Mouse (Mus musculus): Measurements from ENCODE around the gene Sag.

The Sag gene

GRCm38 (mm10) chr1:87803576-87803975 lies at the start of gene Sag:
Sag (plus strand) TSS chr1:87803680.
- DNase-seq (ENCODE audit: low spot score in 2 of 2) = no peak

GRCm38 (mm10) chr1:87755641-87756470 lies 47.6 kb upstream of the Sag start, which contains the start of gene Atg16l1:
Atg16l1 (plus strand) TSS chr1:87755870.
- peak; percentile 84 to 94 for DNase-seq (ENCODE audit: low spot score in 2 of 2)

- DNase-seq (ENCODE audit: low spot score in 2 of 2) = no peak
Observed at GRCm38 (mm10) chr1:87763821-87764220, 39.7 kb upstream of the Sag start.

GRCm38 (mm10) chr1:87765741-87766140 lies 37.7 kb upstream of the Sag start:
- no peak for DNase-seq (ENCODE audit: low spot score in 2 of 2)

GRCm38 (mm10) chr1:87766233-87766632 lies 37.2 kb upstream of the Sag start:
- DNase-seq (ENCODE audit: low spot score in 2 of 2) = peak; percentile 18 to 63

- DNase-seq (ENCODE audit: low spot score in 2 of 2) = no peak
Observed at GRCm38 (mm10) chr1:87769263-87769662, 34.2 kb upstream of the Sag start.

GRCm38 (mm10) chr1:87770486-87770885 lies 33.0 kb upstream of the Sag start:
- DNase-seq (ENCODE audit: low spot score in 2 of 2) = no peak

- no peak for DNase-seq (ENCODE audit: low spot score in 2 of 2)
Observed at GRCm38 (mm10) chr1:87771724-87772123, 31.8 kb upstream of the Sag start.

GRCm38 (mm10) chr1:87773336-87773735 lies 30.1 kb upstream of the Sag start:
- no peak for DNase-seq (ENCODE audit: low spot score in 2 of 2)

- no peak for DNase-seq (ENCODE audit: low spot score in 2 of 2)
Observed at GRCm38 (mm10) chr1:87774845-87775244, 28.6 kb upstream of the Sag start.

- no peak for DNase-seq (ENCODE audit: low spot score in 2 of 2)
Observed at GRCm38 (mm10) chr1:87779204-87779785, 24.2 kb upstream of the Sag start.

GRCm38 (mm10) chr1:87785703-87786102 lies 17.8 kb upstream of the Sag start:
- no peak for DNase-seq (ENCODE audit: low spot score in 2 of 2)

GRCm38 (mm10) chr1:87786251-87786650 lies 17.2 kb upstream of the Sag start:
- DNase-seq (ENCODE audit: low spot score in 2 of 2) = no peak

- DNase-seq (ENCODE audit: low spot score in 2 of 2) = no peak
Observed at GRCm38 (mm10) chr1:87789665-87790064, 13.8 kb upstream of the Sag start.

GRCm38 (mm10) chr1:87792438-87793137 lies 10.9 kb upstream of the Sag start:
- no peak for DNase-seq (ENCODE audit: low spot score in 2 of 2)

- no peak for DNase-seq (ENCODE audit: low spot score in 2 of 2)
Observed at GRCm38 (mm10) chr1:87793138-87793449, 10.4 kb upstream of the Sag start.

- no peak for DNase-seq (ENCODE audit: low spot score in 2 of 2)
Observed at GRCm38 (mm10) chr1:87797702-87798101, 5.8 kb upstream of the Sag start.

GRCm38 (mm10) chr1:87798306-87798705 lies 5.2 kb upstream of the Sag start:
- DNase-seq (ENCODE audit: low spot score in 2 of 2) = no peak

GRCm38 (mm10) chr1:87807751-87808150 lies 4.3 kb downstream of the Sag start:
- DNase-seq (ENCODE audit: low spot score in 2 of 2) = no peak

- no peak for DNase-seq (ENCODE audit: low spot score in 2 of 2)
Observed at GRCm38 (mm10) chr1:87811391-87811790, 7.9 kb downstream of the Sag start.

- DNase-seq (ENCODE audit: low spot score in 2 of 2) = no peak
Observed at GRCm38 (mm10) chr1:87812061-87812460, 8.6 kb downstream of the Sag start.

- no peak for DNase-seq (ENCODE audit: low spot score in 2 of 2)
Observed at GRCm38 (mm10) chr1:87813155-87813554, 9.7 kb downstream of the Sag start.

- DNase-seq (ENCODE audit: low spot score in 2 of 2) = no peak
Observed at GRCm38 (mm10) chr1:87813681-87814080, 10.2 kb downstream of the Sag start.
